Mouse (Mus musculus) erythroblast, embryonic 14.5 days (primary cell): ENCODE measurements around the gene Tob2. TPM values are rescaled to one million over a fixed set of nuclear protein-coding genes. Genes with fewer than 3 reads are reported as not detected.
A peak's percentile ranks its signal among the peaks of the same experiment; 100 is the strongest.

Experiments used
- H3K27me3 ChIP-seq: 2 replicates; pipeline ENCODE4 v1.6.1; 2012; ENCODE audit warnings: inconsistent platforms; ENCODE audit not compliant: control insufficient read depth
- H3K36me3 ChIP-seq: 2 replicates; pipeline ENCODE4 v1.6.1; 2012; ENCODE audit warnings: mild to moderate bottlenecking, inconsistent platforms; ENCODE audit not compliant: control insufficient read depth
- H3K4me1 ChIP-seq: 2 replicates; pipeline ENCODE4 v1.6.1; 2012; ENCODE audit warnings: inconsistent platforms; ENCODE audit not compliant: control insufficient read depth
- H3K4me3 ChIP-seq: replicated peaks from 2 replicates; pipeline ENCODE3; 2012; ENCODE audit warnings: moderate library complexity, mild to moderate bottlenecking, inconsistent platforms
- H3K9me3 ChIP-seq: 2 replicates; pipeline ENCODE4 v1.6.1; 2012; ENCODE audit warnings: low read length, inconsistent platforms, mixed read lengths; ENCODE audit not compliant: control insufficient read depth
- GATA1 ChIP-seq: IDR thresholded peaks from 2 replicates; pipeline ENCODE4 v1.6.1; 2012; ENCODE audit warnings: low read length, inconsistent platforms, mixed read lengths
- TAL1 ChIP-seq: IDR thresholded peaks from 3 replicates; pipeline ENCODE4 v1.6.1; 2012; ENCODE audit warnings: low read length, inconsistent platforms, mixed read lengths
- polyA plus RNA-seq: library from polyadenylated mRNA; stranded (reverse); fragments of >175 nt; gene quantifications from 2 replicates; pipeline ENCODE4 v1.2.3, GENCODE M21; 2012

Tob2 gene
- polyA plus RNA-seq, 1 experiment = 2.3 TPM

- TF ChIP-seq TAL1 (no peak), GATA1 (no peak)
- Histone ChIP-seq H3K9me3 (no peaks in the 10 kb centered on the region), H3K4me1 (peaks cover 28% of the 10 kb centered on the region), H3K36me3 (peaks cover 2% of the 10 kb centered on the region; the same call in 1 of the 2 replicates), H3K4me3 (no peak overlapping the region), H3K27me3 (no peaks in the 10 kb centered on the region)
Observed at GRCm38 (mm10) chr15:81809550-81809949, 49.0 kb downstream of the Tob2 start.

GRCm38 (mm10) chr15:81808799-81809198 lies 49.8 kb downstream of the Tob2 start:
- no peak for TF ChIP-seq TAL1
- TF ChIP-seq GATA1 = no peak
- peaks cover 35% of the 10 kb centered on the region for H3K4me1 ChIP-seq

GRCm38 (mm10) chr15:81806621-81807404 lies 51.8 kb downstream of the Tob2 start:
- no peak overlapping the region for H3K4me3 ChIP-seq
- no peaks in the 10 kb centered on the region for H3K27me3 ChIP-seq
- H3K9me3 ChIP-seq = no peaks in the 10 kb centered on the region
- peaks cover 2% of the 10 kb centered on the region; the same call in 1 of the 2 replicates for H3K36me3 ChIP-seq
- H3K4me1 ChIP-seq = peaks cover 48% of the 10 kb centered on the region
- TF ChIP-seq GATA1 = no peak
- TF ChIP-seq TAL1 = no peak

More at GRCm38 (mm10) chr15:81808799-81809198, 49.8 kb downstream of the Tob2 start:
- H3K4me3 ChIP-seq = no peak overlapping the region
- peaks cover 2% of the 10 kb centered on the region; the same call in 1 of the 2 replicates for H3K36me3 ChIP-seq
- H3K9me3 ChIP-seq = no peaks in the 10 kb centered on the region
- no peaks in the 10 kb centered on the region for H3K27me3 ChIP-seq

GRCm38 (mm10) chr15:81805624-81806023 lies 53.0 kb downstream of the Tob2 start:
- H3K4me3 ChIP-seq = no peak overlapping the region
- TF ChIP-seq GATA1 = no peak
- TF ChIP-seq TAL1 = no peak
- peaks cover 2% of the 10 kb centered on the region; the same call in 1 of the 2 replicates for H3K36me3 ChIP-seq
- H3K9me3 ChIP-seq = no peaks in the 10 kb centered on the region
- H3K4me1 ChIP-seq = peaks cover 42% of the 10 kb centered on the region
- H3K27me3 ChIP-seq = no peaks in the 10 kb centered on the region

- peaks cover 34% of the 10 kb centered on the region for H3K4me1 ChIP-seq
- H3K4me3 ChIP-seq = no peak overlapping the region
- TF ChIP-seq TAL1 (no peak), GATA1 (no peak)
- H3K36me3 ChIP-seq = peaks cover 2% of the 10 kb centered on the region; the same call in 1 of the 2 replicates
- H3K27me3 ChIP-seq = no peaks in the 10 kb centered on the region
- no peaks in the 10 kb centered on the region for H3K9me3 ChIP-seq
Observed at GRCm38 (mm10) chr15:81804883-81805282, 53.7 kb downstream of the Tob2 start.

GRCm38 (mm10) chr15:81804172-81804571 lies 54.4 kb downstream of the Tob2 start:
- Histone ChIP-seq H3K27me3 (no peaks in the 10 kb centered on the region), H3K4me3 (no peak overlapping the region), H3K9me3 (no peaks in the 10 kb centered on the region), H3K4me1 (peaks cover 35% of the 10 kb centered on the region), H3K36me3 (peaks cover 2% of the 10 kb centered on the region; the same call in 1 of the 2 replicates)
- TF ChIP-seq TAL1 (no peak), GATA1 (no peak)

- no peaks in the 10 kb centered on the region for H3K9me3 ChIP-seq
- H3K4me1 ChIP-seq = peaks cover 36% of the 10 kb centered on the region
- TF ChIP-seq GATA1 (no peak), TAL1 (no peak)
- H3K4me3 ChIP-seq = no peak overlapping the region
- peaks cover 2% of the 10 kb centered on the region; the same call in 1 of the 2 replicates for H3K36me3 ChIP-seq
- no peaks in the 10 kb centered on the region for H3K27me3 ChIP-seq
Observed at GRCm38 (mm10) chr15:81803425-81803951, 55.1 kb downstream of the Tob2 start.

GRCm38 (mm10) chr15:81802941-81803351 lies 55.6 kb downstream of the Tob2 start:
- no peaks in the 10 kb centered on the region for H3K27me3 ChIP-seq
- H3K4me3 ChIP-seq = peak overlapping the region; percentile 43
- peaks cover 2% of the 10 kb centered on the region; the same call in 1 of the 2 replicates for H3K36me3 ChIP-seq
- no peak; the same call in 2 of the 3 replicates for TF ChIP-seq TAL1
- no peaks in the 10 kb centered on the region for H3K9me3 ChIP-seq
- H3K4me1 ChIP-seq = peaks cover 37% of the 10 kb centered on the region
